Comparison of ENCODE assay signal across 16 mouse cellular contexts in the genomic region with DNA sequence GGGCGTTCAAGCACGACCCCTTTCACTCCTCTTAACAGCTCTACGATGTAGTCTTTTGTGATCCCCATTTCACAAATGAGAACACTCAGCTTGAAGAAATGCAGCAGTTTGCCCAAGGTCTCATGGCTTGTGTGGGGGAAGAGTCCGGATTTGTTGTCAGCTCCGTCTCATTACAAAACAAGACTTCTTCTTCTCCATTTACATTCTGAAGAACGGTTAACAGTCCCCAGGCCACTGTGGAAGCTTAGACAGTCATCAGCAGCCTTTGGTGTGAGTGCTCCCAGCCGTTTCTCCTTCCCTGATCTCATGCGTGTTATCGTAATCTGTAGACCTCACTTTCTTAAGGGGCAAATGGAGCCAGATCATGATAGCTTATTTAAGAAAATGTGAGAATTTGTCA.
"Had no signal": no experiment of that assay in that cellular context is flagged by ENCODE, and none has a peak within 500 bp of the region (broad histone marks: within the 10 kb centered on the region; RNA-seq: fewer than 3 reads in every experiment).

No protein-coding gene starts in this region.

- H3K9ac ChIP-seq: lung, embryonic 14.5 days; neural tube, embryonic 13.5 days; neural tube, embryonic 15.5 days; stomach, embryonic 15.5 days had no signal

- ATAC-seq: midbrain, embryonic 16.5 days had no signal

- H3K27ac ChIP-seq: midbrain, embryonic 10.5 days; neural tube, embryonic 13.5 days; neural tube, embryonic 15.5 days; stomach, embryonic 15.5 days; stomach, postnatal 0 days had no signal

- H3K4me2 ChIP-seq: lung, embryonic 14.5 days; neural tube, embryonic 13.5 days; neural tube, embryonic 15.5 days; stomach, embryonic 15.5 days had no signal

- H3K27me3 ChIP-seq: neural tube, embryonic 13.5 days; neural tube, embryonic 15.5 days; stomach, embryonic 15.5 days had no signal

- H3K4me1 ChIP-seq: midbrain, embryonic 10.5 days; neural tube, embryonic 13.5 days; neural tube, embryonic 15.5 days; stomach, embryonic 15.5 days had no signal

- H3K4me3 ChIP-seq: midbrain, embryonic 10.5 days; myocyte; neural tube, embryonic 13.5 days; neural tube, embryonic 15.5 days; stomach, embryonic 15.5 days had no signal

- DNase-seq: lung, adult 18-20 months; lung, embryonic 14.5 days; lung, postnatal 10 days; lung, postnatal 4 days; midbrain, embryonic 14.5 days; right cerebral cortex, postnatal 14 days; thymus, adult 2 months; thymus, postnatal 25 days; thymus, postnatal 4 days had no signal

- H3K36me3 ChIP-seq: midbrain, embryonic 10.5 days; neural tube, embryonic 13.5 days; neural tube, embryonic 15.5 days; stomach, embryonic 15.5 days had no signal

- H3K9me3 ChIP-seq: midbrain, embryonic 10.5 days; neural tube, embryonic 13.5 days; neural tube, embryonic 15.5 days; stomach, embryonic 15.5 days had no signal
